Comparison of ENCODE assay signal across 21 mouse cellular contexts in genomic region chr9:64687122-64688014, GRCm38 (mm10). TPM values are rescaled to one million over a fixed set of nuclear protein-coding genes. Genes with fewer than 3 reads are reported as not detected.
A peak's percentile ranks its signal among the peaks of the same experiment; 100 is the strongest.
DNase-seq lines count a peak whose midpoint lies in the region; ATAC-seq and TF ChIP-seq lines count a peak whose summit lies in the region.
"Had no signal": no experiment of that assay in that cellular context is flagged by ENCODE, and none has a peak within 500 bp of the region (broad histone marks: within the 10 kb centered on the region; RNA-seq: fewer than 3 reads in every experiment).

No protein-coding gene starts in this region.

- H3K4me1 ChIP-seq in testis, adult 2 months (ENCODE audit: control insufficient read depth, insufficient read depth, low read length), result peaks cover 2% of the 10 kb centered on the region; the same call in 1 of the 2 replicates

- DNase-seq in kidney, adult 9 months, result peak; percentile 68
- no peak for DNase-seq in kidney, postnatal 10 days
- no peak for DNase-seq in testis, postnatal 10 days (ENCODE audit: low spot score)
- peak; percentile 39 for DNase-seq in hindlimb bud, embryonic 11.5 days (ENCODE audit: extremely low spot score, low read depth, low spot score)
- peak; percentile 38 for DNase-seq in retina, postnatal 1 day
- DNase-seq in left cerebral cortex, adult 18-20 months (ENCODE audit: low spot score in 2 of 2), result no peak
- DNase-seq: cerebellum, adult 11 months; cerebellum, postnatal 10 days; gastrocnemius, postnatal 25 days; heart, adult 2 months; liver, postnatal 0 days; lung, postnatal 14 days; right cerebral cortex, postnatal 14 days; spleen, adult 18-20 months; thymus, adult 2 months had no signal

- no peak for ATAC-seq in megakaryocyte-erythroid progenitor cell, adult 5-6 weeks (replicated peaks; ENCODE audit: low FRiP score, low TSS enrichment, poor library complexity, severe bottlenecking)
- ATAC-seq: liver, postnatal 0 days; Patski had no signal

- TF ChIP-seq POLR2A in testis, adult 2 months (IDR thresholded peaks at IDR 0.05; ENCODE audit: control insufficient read depth, low read depth, low read length), result no peak

- TF ChIP-seq CTCF in testis, adult 2 months (IDR thresholded peaks at IDR 0.05; ENCODE audit: control insufficient read depth, insufficient read depth, insufficient replicate concordance, low read depth, low read length), result no peak

- H3K27me3 ChIP-seq in testis, adult 2 months (ENCODE audit: control insufficient read depth, insufficient read depth, low read length), result no peaks in the 10 kb centered on the region
- H3K27me3 ChIP-seq: megakaryocyte, embryonic 14.5 days; neural tube, embryonic 13.5 days; Patski had no signal

- peak overlapping the region; percentile 67 for H3K4me3 ChIP-seq in testis, adult 2 months (ENCODE audit: control insufficient read depth, low read depth, low read length)
- H3K4me3 ChIP-seq: forebrain, embryonic 10.5 days; heart, adult 2 months; megakaryocyte, embryonic 14.5 days; neural tube, embryonic 13.5 days had no signal

- H3K36me3 ChIP-seq in testis, adult 2 months (ENCODE audit: control insufficient read depth, insufficient read depth, low read length), result no peaks in the 10 kb centered on the region
- H3K36me3 ChIP-seq: forebrain, embryonic 10.5 days; neural tube, embryonic 13.5 days had no signal

- no peak overlapping the region for H3K27ac ChIP-seq in testis, adult 2 months (ENCODE audit: control insufficient read depth, insufficient read depth, low read depth, low read length)
- H3K27ac ChIP-seq: forebrain, embryonic 10.5 days; heart, adult 2 months; neural tube, embryonic 13.5 days had no signal

RNA-seq across cellular contexts. Expression of gene Rab11a, which starts 50.2 kb away (rescaled TPM):
- polyA plus RNA-seq in testis, adult 2 months (2012; rRNA removed), result 113 and 127 TPM in 2 replicates
- 64.7 and 115 TPM in 2 replicates for total RNA-seq in megakaryocyte-erythroid progenitor cell, adult 5-6 weeks (2014; fragmentation: Nextera tagmentation)
- total RNA-seq in megakaryocyte-erythroid progenitor cell, adult 5-6 weeks (2017), result 82.7 and 113 TPM in 2 replicates
- total RNA-seq in left cerebral cortex, adult 18-20 months (2021), result 100 to 1,000 TPM; 229 to 237 TPM

Comparison
In these comparisons a context has a peak if more than half of its experiments do, and no peak if none do; other contexts are left out.
1. DNase-seq: peak in kidney, adult 9 months (single experiment), hindlimb bud, embryonic 11.5 days (single experiment) and retina, postnatal 1 day (single experiment); none in kidney, postnatal 10 days (single experiment), testis, postnatal 10 days (single experiment) and left cerebral cortex, adult 18-20 months (0 of 2).